Mouse (Mus musculus) retina, adult 2 months (tissue): Measurements from ENCODE around the gene Gbp9.
"Not testable (repeated sequence)": the region's sequence is repeated elsewhere in the genome, so short reads cannot be mapped to it uniquely, and the experiment has no call there.

Experiments used
- DNase-seq: peaks from one replicate; pipeline ENCODE4 v3.0.0-alpha.2; 2012; ENCODE audit warnings: low read depth, low spot score

Gbp9 gene

GRCm38 (mm10) chr5:105060224-105060623 lies 79.1 kb downstream of the Gbp9 start:
- no peak for DNase-seq

GRCm38 (mm10) chr5:105055279-105055678 lies 84.1 kb downstream of the Gbp9 start:
- DNase-seq = no peak

GRCm38 (mm10) chr5:105053471-105054169 lies 85.7 kb downstream of the Gbp9 start:
- DNase-seq = not testable (repeated sequence)

GRCm38 (mm10) chr5:105032362-105032761 lies 107.0 kb downstream of the Gbp9 start:
- no peak for DNase-seq
